Mouse (Mus musculus): ENCODE measurements around the gene Rptor.
A peak's percentile ranks its signal among the peaks of the same experiment; 100 is the strongest.

Rptor gene

DNA sequence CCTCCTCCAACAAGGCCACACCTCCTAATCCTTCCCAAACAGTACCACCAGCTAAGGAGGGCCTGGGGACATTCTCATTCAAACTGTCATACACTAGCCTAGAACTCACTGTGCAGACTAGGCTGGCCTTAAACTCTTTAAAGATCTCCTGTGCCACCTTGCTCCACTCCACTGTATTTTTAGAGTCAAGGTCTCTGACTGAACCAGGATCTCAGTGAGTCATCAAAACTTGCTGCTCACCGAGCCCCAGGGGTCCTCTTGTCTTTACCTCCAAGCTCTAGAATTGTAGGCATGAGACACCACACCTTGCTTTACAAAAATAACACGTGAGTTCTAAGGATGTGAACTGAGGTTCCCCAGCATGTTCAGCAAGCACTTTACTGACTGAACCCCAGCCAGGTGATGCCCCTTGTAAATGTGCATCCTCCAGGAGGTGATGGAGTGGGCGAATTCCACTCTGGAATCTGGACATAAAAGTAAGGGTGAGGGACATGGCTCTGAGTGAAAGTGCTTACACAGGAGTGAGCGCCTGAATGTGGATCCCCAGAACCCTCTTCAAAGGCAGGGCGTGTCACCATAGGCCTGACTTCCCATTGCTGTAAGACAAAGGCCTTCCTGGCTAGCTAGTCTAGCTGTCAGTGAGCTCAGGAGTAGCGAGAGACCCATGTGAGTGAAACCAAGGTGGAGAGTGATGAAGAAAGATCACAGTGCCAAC lies 89.6 kb downstream of the Rptor start:
- DNase-seq, result no peak

DNA sequence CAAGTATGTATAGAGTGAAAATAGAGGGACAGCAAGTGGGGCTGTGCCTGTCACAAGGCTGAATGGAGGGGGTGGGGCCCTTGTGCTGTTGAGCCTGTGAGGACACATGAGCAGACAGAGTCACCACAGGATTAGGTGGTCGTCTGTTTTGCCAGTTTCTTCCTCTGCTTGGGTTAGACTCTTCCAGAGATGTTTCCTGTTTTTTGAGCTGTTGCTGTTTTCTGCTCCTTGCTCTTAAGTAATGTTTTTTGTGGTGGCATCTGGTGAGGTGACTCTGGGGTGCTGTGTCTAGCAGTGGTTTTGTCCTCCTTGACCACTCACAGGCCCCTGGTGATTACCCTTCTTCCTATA lies 90.2 kb downstream of the Rptor start:
- no peak for DNase-seq

DNA sequence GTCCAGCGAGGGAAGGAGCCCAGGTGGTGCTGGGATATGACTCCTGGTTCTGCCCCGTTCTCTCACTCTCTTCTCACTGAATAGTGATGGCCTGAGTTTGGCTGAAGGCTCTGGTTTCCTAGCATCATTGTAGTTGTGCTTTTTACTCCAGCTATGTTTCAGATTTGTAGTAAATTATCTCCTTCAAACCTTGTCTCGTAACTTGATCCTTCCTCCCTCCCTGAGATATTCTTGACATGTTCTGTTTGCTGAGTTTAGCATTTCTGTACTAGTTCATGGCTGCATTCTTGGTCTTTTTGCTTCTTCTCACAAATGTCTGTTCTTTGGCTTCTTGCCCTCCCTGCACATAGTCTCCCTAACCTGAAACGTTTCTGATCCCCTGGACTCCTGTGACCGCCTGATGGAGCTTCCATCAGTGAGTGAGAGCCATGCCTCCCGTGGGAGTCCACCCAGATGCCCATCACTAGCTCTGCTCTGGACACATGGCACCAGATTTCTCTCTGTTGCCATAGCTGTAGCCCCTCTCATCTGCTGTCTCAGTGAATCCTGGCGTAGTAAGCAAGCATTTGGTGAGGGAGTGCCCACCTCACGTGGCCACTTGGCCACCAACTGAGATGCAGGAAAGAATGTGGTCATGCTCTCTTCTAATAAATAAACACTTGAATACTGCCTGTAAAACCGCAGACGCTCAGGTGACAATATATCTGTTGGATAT lies 91.6 kb downstream of the Rptor start:
- peak; percentile 40 to 42 for DNase-seq

DNA sequence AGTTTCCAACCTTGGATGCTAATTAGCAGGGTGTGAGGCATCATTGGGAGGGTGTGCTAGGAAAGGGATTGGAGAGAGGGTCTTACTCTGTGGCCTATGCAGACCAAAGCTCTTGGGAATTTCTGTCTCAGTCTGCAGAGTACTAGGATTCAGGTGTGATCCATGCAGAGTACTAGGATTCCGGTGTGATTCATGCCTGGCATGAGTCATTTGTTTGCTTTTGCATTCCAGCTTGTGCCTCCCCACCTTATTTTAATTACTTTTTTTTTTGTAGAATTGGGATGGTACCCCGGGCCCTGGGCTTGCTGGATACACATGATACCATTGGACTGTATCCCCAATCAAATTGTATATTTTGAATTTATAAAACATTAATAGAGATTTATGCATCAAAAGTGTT lies 93.7 kb downstream of the Rptor start:
- no peak for DNase-seq

DNA sequence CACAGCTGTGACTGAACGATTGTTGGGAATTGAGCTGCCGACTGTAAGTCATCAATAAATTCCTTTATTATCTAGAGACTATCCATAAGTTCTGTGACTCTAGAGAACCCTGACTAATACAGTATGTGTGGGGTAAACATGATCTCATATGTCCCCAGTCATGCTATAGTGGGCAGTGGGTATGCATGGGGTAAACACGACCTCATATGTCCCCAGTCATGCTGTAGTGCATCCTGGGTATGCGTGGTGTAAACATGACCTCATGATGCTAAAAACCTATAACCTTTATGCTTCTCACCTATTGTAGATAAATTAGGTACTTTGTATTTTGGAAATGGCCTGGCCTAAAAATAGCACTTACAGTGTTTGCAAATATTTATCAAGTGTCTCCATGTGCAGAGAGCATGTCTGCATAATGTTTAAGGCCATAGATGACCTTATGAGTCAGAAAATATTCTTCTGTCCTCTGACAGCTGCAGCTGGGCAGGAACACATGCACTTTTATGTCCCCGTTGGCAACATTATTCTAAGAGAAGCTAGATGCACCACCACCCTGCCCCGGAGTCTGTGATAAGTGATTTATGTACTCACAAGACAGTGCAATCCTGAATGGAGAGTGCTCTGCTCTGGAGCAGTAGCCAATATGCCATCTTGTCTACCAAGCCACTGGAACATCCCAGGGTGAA lies 102.8 kb downstream of the Rptor start:
- no peak for DNase-seq

DNA sequence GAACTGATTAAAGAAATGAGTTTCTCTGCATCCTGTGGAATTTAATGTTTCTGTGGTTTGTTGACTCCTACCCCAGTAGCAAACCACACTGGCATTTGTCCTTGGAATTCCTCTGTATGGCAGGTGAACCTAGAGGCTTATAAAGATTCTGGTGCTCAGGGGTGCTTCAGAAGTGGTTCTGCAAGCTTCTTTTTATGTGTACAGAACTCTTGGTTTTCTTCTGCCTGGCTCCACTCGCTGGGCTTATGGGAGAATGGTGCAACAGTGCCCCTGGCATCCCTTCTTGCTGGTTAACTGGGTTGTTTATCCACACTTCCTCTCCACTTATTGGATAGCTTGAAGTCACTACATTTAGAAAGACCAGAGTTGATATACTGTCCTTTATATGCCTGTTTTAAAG lies 104.6 kb downstream of the Rptor start:
- no peak for DNase-seq

DNA sequence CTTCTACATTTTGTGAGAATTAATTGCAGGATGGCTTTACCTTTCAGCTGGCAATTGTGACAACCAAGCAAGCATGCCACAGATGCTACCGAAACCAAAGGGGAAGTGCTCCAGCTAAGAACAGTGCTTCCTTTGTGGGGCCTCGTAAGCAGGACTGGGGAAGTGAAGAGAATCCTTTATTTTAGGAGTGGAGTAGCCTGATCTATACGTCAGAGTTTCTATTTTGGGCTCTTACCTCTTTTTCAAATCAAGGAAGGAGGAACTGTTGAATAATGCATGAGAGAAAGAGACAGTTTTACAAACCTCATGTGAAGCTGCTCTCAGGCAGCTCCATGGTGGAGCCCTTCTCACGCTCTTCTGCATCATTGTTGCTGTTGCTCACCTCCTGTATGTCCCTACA lies 106.5 kb downstream of the Rptor start:
- DNase-seq, result no peak

DNA sequence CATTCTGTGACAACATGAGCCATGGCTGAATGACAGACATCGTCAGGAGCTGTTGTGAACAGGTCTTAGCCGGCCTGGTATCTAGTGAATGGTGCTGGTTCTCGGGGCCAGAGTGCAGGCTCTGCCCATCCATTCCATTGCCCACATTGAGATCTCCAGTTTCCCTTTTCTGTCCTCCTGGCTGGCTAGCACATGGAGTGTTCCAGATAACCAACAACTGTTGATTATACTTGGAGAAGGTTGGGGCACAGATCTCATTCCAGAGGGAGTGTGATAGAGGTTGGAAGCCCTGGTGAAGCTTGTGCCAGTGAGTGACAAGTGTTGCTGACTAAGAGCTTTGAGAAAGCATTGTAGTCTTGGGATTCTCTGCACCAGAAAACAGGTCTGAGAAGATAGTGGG lies 107.6 kb downstream of the Rptor start:
- no peak for DNase-seq

DNA sequence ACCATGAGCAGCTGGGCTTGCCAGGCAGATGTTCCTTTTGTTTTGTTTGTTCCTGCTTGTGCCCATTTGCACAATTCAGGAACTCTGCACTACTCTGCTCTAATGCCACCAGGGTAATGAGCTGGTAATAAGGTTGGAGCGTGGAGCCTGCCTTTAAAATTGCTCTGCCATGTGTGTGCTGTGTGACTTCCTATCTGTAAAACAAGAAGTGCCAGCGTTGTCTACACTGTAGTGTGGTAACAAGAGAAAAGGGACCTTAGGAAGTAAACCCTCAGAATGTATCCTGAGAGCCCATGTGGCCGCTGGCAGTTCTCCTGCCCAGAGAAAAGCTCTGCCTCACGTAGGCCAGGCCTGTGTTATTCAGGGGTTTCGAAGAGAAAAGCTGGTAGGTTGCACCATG lies 108.1 kb downstream of the Rptor start:
- DNase-seq, result no peak

DNA sequence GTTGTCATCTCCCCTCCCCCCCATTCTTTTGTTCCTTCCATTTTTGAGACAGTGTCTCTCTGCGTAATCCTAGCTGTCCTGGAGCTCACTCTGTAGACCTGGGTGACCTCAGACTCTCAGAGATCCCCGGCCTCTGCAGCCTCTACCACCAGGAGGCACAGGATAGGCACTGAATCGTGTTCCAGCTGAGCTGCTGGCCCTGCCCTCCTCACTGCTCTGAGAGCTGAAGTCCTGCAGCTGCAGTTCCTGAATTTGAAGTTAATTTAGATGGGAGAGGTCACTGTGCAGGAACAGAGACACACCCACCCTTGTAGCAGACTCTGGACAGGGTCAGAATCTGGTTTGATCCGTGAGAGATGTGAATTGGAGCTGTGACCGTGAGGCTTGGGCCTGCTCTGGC lies 112.7 kb downstream of the Rptor start:
- no peak for DNase-seq

DNA sequence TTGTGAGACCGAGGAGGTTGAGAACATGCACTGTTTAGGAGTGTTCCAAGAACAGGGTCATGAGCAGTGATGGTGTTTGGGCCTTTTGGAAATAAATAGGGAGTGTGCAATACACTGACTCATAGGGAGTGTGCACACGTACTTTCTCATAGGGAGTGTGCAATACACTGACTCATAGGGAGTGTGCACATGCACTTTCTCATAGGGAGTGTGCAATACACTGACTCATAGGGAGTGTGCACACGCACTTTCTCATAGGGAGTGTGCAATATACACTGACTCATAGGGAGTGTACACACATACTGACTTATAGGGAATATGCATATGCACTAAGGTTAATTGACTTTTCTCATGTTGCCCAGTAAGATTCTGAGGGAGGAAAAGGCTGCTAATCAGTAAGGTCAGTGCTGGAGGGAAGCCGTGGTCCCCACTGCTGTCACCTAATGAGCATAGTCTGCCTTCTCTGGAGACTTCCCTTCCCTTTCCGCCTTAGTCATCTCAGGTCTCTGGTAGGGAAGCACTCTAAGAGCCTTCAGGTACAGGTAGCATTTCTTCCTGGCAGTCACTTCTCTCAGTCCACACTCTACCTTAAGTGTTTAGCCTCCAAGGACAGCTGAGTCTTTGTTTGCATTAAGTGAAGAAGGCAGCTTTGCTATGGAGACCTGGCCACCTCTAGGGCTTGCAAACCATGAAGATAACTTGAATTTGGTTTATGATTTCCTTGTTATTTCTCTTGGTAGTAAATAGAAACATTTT lies 113.3 kb downstream of the Rptor start:
- no peak for DNase-seq

DNA sequence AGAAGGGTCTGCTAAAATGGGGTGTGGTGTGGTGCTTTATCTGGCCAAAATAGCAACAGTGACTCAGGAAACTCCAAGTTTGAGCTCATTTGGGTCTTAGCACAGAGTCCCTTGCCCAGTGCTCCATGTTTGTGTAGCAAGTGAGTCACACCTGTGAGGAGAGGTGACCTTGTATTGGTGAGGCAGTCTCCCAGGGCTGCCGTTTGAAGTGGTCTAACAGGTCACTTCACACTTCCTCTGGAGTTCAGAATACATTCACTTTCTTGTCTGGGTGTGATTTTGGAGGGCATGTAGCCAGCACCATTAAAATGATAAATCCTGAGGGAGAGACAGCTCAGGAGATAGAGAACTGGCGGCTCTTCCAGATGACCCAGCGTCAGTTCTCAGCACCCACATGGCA lies 115.4 kb downstream of the Rptor start:
- no peak for DNase-seq

DNA sequence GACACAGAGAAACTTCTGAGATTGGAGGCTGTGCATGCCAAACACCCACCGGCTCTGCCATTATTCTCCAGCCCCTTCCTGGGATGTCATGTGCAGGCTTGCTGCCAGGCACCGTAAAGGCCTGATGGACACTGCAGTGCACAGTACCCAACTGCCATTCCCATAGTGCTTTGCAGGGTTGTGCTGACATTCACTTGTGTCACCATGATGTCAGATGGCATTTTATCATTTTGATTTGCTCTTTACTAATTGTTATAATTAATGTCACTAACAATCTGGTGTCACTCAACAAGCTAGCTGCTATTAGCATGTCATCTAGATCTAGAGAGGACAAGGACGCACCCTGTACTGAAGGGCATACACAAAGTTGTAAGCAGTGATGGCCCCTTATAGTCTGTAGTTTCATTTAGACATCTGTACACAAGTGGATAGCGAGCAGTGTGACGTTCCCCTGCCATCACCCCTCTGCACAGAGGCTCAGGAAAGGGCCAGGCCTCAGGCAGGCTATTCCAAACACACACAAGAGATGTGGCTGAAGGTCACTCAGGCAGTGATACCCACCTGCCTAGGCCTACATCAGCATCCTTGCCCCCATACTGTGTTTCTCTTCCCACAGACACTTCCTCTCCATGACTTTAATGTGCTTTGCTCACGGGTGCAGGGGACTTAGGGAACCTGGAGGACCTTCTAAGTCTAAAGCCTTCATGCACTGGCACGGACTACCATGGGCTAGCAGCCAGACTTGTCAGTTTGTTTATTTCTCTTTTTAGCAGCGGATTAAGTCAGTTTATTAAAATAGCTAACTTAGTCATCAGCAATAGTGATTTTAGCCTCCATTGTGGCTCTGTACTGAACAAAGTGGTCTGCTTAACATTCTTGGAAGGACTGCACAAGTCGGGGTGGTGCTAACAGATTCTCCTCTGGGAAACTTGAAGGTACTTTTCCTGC lies 117.7 kb downstream of the Rptor start:
- no peak for DNase-seq

DNA sequence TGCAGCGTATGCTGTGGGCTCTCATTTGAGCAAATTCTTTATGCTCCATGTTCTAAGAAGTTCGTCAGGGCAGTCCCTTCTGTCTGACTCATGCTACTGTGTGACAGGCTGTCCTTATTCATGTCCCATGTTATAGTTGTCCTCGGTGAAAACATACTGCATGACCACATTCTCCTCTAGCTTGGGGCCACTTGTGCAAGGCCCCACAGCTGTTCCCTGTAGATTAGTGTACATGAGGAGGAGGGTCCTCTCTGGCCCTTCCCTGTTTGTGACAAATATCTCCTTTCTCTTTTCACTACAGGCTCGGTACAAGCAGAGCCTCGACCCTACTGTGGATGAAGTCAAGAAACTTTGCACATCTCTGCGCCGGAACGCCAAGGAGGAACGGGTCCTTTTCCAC lies 122.0 kb downstream of the Rptor start:
- no peak for DNase-seq

DNA sequence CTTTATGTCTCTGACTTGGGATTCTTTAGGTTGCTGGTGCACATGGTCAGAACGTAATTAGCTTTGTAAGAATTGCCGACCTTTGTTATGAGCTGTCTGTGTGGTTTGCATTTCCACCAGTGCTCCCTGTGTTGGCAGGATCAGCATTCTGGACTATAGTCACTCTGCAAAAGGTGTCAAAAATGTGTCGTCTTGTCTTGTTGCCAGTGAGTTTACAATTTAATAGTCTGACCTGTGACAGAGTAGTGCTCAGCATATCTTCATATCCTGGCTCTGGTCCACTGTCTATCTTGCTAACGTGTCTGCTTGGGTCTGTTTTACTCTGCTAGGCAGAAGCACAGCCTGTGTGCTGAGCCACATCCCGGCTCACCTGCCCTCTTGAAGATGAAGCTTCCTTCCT lies 128.7 kb downstream of the Rptor start:
- no peak for DNase-seq

DNA sequence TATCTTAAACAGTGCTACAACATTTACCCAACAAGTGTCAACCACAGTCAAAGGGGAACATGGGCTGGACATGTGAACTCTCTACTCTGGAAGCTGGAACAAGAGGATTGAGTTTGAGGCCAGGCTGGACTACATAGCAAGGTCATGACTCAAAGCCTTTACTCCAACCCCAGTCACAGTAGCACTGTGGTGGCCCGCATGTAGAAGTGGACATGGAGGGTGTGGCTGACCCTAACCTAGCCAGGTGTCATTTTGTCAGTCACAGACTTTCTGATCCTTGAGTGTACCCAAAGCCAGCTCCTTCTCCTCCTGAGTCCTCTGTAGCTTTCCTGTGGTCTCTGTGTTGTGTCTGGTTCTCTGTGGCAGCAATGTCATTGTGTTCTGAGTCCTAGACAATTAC lies 129.7 kb downstream of the Rptor start:
- no peak for DNase-seq

DNA sequence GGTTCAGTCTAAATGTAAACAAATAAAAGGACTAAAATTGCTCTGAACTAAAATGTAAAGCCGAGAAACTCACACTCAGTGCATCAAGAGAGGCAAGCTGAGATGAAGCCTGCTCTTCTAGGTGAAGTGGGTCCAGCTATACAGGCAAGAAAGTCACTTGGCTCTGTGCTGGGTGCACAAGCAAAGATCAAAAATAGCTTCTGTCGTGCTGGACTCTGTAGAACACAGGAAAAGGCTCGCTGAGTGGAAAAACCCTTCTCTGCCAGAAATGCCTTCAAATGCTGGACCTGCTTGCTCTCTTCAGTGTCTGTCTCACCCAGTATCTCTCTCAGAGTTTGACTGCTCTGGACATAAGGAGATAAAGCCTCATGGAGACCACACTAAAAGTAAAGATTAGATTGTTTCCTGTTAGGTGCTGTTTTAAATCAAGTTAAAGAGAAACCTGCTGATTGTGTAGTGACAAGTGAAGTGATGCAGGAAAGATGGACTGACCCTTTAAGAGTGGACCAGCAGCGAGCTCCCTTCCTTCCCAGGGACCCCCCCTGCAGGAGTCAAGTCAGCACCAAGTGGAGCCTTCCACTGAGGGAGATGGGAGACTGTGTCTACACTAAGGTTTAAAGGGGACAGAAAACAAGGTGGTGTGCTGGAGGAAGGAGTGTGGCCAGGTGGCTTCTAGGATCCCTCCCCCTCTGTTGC lies 130.4 kb downstream of the Rptor start:
- DNase-seq, result peak; percentile 59 to 77

DNA sequence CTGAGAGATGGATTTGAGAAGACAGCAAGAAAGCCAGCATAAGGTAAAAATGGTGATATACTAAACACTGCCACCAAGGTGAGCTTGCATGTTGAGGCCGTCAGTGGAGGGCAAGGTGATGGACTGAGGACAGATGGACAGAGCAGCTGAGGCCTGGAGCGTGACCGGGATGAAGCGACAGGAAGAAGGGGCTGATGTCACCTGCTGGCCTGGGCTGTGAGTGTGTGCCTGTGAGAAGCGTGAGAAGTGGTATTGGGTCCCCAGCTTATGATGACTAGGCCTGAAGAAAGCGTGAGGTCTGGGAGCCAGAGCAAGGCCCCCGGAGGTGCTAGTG lies 130.9 kb downstream of the Rptor start:
- peak; percentile 44 to 53 for DNase-seq

DNA sequence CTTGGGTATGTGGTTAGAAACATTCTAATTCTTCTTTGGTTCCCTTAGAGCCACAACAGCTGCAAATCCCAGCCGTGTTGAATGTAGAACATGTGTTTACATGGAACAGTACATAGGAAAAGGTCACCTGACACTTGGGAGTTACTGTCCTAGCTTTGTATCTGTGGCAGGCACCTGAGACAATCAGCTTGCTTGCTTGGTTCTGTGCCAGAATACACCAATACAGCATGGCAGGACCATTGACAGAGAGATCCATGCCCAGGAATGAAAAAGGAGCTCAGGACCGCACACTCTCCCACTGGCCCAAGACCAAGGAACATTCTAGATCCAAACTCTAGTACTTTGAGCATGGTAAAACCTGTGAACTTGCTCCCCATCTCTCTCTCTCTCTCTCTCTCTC lies 132.4 kb downstream of the Rptor start:
- DNase-seq, result peak in 1 of 2 experiments; percentile 42

DNA sequence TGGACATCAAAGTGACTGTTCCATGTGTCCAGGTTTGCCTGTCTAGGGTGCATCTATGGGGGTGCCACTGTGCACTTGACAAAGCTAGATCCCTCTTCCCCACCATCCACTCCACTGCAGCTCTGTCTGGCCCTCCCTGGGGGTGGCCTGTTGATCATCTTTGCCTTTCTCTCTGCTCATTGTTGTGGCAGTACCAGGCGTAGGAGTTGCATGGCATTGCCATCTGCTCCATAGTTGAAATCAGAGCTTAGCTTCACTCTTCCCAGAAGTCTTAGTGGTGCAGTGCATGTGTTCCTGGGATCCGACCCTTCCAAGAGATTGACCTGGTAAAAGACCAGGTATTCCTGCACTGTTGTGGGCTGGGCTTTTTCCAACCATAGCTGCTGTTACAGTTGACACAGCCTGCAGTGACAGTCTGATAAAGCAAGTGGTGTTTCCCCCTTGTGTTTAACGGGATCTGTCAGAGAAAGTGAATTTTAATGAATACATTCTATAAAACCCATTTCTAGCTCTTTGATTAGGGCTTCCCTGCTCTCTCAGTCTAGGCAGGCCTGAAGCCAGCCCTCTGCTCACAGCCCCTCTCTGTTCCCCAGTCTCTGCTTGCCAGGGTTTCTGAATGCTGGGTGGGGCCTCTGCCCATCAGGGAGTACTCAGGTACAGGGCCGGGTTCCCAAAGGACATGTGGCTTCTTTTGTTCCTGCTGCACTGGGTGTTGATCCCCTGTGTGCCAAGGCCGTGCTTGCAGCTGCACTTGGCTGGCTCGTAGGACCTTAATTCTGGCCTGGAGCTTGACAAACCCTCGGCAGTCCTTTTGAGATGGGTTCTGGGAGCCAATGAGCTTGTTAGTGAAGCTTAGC lies 136.5 kb downstream of the Rptor start:
- DNase-seq, result no peak

DNA sequence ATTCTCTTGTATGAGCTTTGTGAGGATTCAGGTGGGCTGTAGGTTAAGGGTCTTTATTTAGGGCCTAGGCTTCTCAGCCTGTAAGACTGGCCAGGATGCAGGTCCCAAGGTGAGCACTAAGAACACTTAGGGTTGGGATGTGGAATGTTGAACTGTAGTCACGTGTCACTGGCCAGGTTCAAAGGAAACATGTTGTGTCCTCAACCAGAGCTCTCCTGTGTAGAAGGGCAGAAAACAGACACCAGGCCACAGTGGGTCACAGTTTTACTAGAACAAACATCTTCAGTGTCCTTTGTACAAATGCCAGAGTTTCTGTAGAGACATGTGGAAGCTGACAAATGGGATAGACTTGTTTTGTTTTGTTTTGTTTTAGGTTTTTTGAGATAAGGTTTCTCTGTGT lies 138.7 kb downstream of the Rptor start:
- DNase-seq, result no peak
